Mouse (Mus musculus): Measurements from ENCODE around the gene Tmem106c.

DNA sequence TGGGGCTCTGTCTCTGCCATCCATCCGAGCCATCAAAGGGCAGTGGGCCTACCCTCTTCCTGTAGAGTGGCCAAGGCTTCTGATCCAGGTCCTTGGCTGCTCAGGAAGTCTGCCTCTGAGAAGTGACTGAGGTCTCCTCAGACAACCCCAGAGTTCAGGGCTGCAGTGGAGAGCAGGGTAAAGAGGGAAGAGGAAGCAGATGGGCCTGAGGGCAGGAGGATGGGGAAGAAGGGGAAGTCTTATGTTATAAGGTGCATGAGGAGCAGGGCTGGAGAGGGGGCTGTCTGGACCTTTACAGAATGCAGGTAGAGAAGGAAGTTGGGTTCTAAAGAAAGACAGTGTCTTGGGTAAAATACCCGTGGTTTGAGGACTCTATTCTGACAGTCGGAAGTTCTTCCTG lies 14.3 kb upstream of the Tmem106c start:
- TF ChIP-seq CTCF (IDR thresholded peaks at IDR 0.05): no peak
- TF ChIP-seq EP300 (IDR thresholded peaks at IDR 0.05): no peak

Data from lung, postnatal 0 days (tissue).